Mouse (Mus musculus): ENCODE results near the gene Casp8. TPM values are rescaled to one million over a fixed set of nuclear protein-coding genes. Genes with fewer than 3 reads are reported as not detected.
"Not testable (repeated sequence)": the region's sequence is repeated elsewhere in the genome, so short reads cannot be mapped to it uniquely, and the experiment has no call there.

The Casp8 gene
- total RNA-seq (2021) = 10 to 100 TPM in 1 of 2 experiments, 1 to 10 TPM in 1; 9.1 to 11.1 TPM
- long read RNA-seq, experiment 1, transcript Casp8-202 (9 exons, 1,917 nt) = minor isoform, 5 of 14 reads
- long read RNA-seq, experiment 1, transcript Casp8-201 (9 exons, 2,585 nt) = major isoform, 8 of 14 reads
- long read RNA-seq, experiment 1, partial matches to known transcripts = 0 of 14 reads
- long read RNA-seq, experiment 1, other reads (novel, unspliced or antisense) = 0 of 14 reads
- long read RNA-seq, experiment 2, transcript Casp8-201 (9 exons, 2,585 nt) = major isoform, 11 of 14 reads
- long read RNA-seq, experiment 2, partial matches to known transcripts = 1 of 14 reads
- long read RNA-seq, experiment 2, other reads (novel, unspliced or antisense) = 0 of 14 reads

- intact Hi-C loops (cut with DNase I) = no loop called here
- peak; percentile 50 to 59 for DNase-seq
Measured at GRCm38 (mm10) chr1:58795291-58796058, at the start of gene Casp8. Gene Casp8 (plus strand): TSS chr1:58795374.

GRCm38 (mm10) chr1:58746880-58747279, 48.3 kb upstream of the Casp8 start:
- intact Hi-C loops (cut with DNase I) = loop anchor here (5.0 kb wide), 1 partner anchor 115 kb away; no protein-coding TSS in a partner anchor
- peak; percentile 16 to 54 for DNase-seq

- DNase-seq = no peak
- intact Hi-C loops (cut with DNase I) = no loop called here
Measured at GRCm38 (mm10) chr1:58759451-58759850, 35.7 kb upstream of the Casp8 start.

GRCm38 (mm10) chr1:58760581-58760980, 34.6 kb upstream of the Casp8 start:
- DNase-seq = no peak
- intact Hi-C loops (cut with DNase I) = no loop called here

GRCm38 (mm10) chr1:58761391-58762275, 33.5 kb upstream of the Casp8 start:
- intact Hi-C loops (cut with DNase I) = not testable (repeated sequence)
- peak in 1 of 2 experiments; percentile 18 for DNase-seq

- no peak for DNase-seq
- intact Hi-C loops (cut with DNase I) = no loop called here
Measured at GRCm38 (mm10) chr1:58762576-58762975, 32.6 kb upstream of the Casp8 start.

- intact Hi-C loops (cut with DNase I) = not testable (repeated sequence)
Measured at GRCm38 (mm10) chr1:58766446-58766845, 28.7 kb upstream of the Casp8 start.

GRCm38 (mm10) chr1:58769136-58769535, 26.0 kb upstream of the Casp8 start:
- DNase-seq = no peak
- intact Hi-C loops (cut with DNase I) = no loop called here

More at GRCm38 (mm10) chr1:58766446-58766845, 28.7 kb upstream of the Casp8 start:
- DNase-seq = not testable (repeated sequence)

GRCm38 (mm10) chr1:58769701-58770100, 25.5 kb upstream of the Casp8 start:
- intact Hi-C loops (cut with DNase I) = loop anchor here (1.0 to 10.0 kb wide), 3 partner anchors 128 to 465 kb away; partner anchors contain the start of gene Als2
- no peak for DNase-seq

GRCm38 (mm10) chr1:58770111-58770720, 25.0 kb upstream of the Casp8 start:
- peak; percentile 33 to 73 for DNase-seq
- intact Hi-C loops (cut with DNase I) = loop anchor here (1.0 to 10.0 kb wide), 3 partner anchors 127 to 465 kb away; partner anchors contain the start of gene Als2

- intact Hi-C loops (cut with DNase I) = loop anchor here (2.0 to 10.0 kb wide), 2 partner anchors 371 to 463 kb away; partner anchors contain the start of gene Als2
- no peak for DNase-seq
Measured at GRCm38 (mm10) chr1:58772084-58772483, 23.1 kb upstream of the Casp8 start.

GRCm38 (mm10) chr1:58773280-58773679, 21.9 kb upstream of the Casp8 start:
- intact Hi-C loops (cut with DNase I) = loop anchor here (2.0 to 10.0 kb wide), 2 partner anchors 370 to 462 kb away; partner anchors contain the start of gene Als2
- no peak for DNase-seq

GRCm38 (mm10) chr1:58773905-58774304, 21.3 kb upstream of the Casp8 start:
- intact Hi-C loops (cut with DNase I) = loop anchor here (2.0 to 10.0 kb wide), 2 partner anchors 369 to 461 kb away; partner anchors contain the start of gene Als2
- DNase-seq = no peak

GRCm38 (mm10) chr1:58775361-58775760, 19.8 kb upstream of the Casp8 start:
- intact Hi-C loops (cut with DNase I) = loop anchor here (10.0 kb wide), 1 partner anchor 459 kb away; the partner anchor contains the start of gene Als2
- no peak for DNase-seq

- intact Hi-C loops (cut with DNase I) = loop anchor here (10.0 kb wide), 1 partner anchor 457 kb away; the partner anchor contains the start of gene Als2
- no peak for DNase-seq
Measured at GRCm38 (mm10) chr1:58777583-58777982, 17.6 kb upstream of the Casp8 start.

GRCm38 (mm10) chr1:58778226-58778625, 16.9 kb upstream of the Casp8 start:
- no peak for DNase-seq
- intact Hi-C loops (cut with DNase I) = loop anchor here (10.0 kb wide), 1 partner anchor 457 kb away; the partner anchor contains the start of gene Als2

- intact Hi-C loops (cut with DNase I) = no loop called here
- no peak for DNase-seq
Measured at GRCm38 (mm10) chr1:58786276-58786675, 8.9 kb upstream of the Casp8 start.

GRCm38 (mm10) chr1:58788410-58788809, 6.8 kb upstream of the Casp8 start:
- no peak for DNase-seq
- intact Hi-C loops (cut with DNase I) = no loop called here

GRCm38 (mm10) chr1:58794705-58795104, 469 bp upstream of the Casp8 start:
- intact Hi-C loops (cut with DNase I) = no loop called here

More at GRCm38 (mm10) chr1:58794705-58795104, 469 bp upstream of the Casp8 start:
- DNase-seq = no peak

Data from heart, postnatal 14 days (tissue).